Mouse (Mus musculus) gonadal fat pad, adult 2 months (tissue): ENCODE results near the gene Csrp3. TPM values are rescaled to one million over a fixed set of nuclear protein-coding genes. Genes with fewer than 3 reads are reported as not detected.

ENCODE experiments used
- DNase-seq: peaks from one replicate; pipeline ENCODE4 v3.0.0-alpha.2; 2012; ENCODE audit warnings: low read depth
- polyA plus RNA-seq: library from polyadenylated mRNA; depleted of rRNA; stranded (reverse); fragments of >200 nt; gene quantifications from 2 replicates; pipeline ENCODE4 v1.2.3, GENCODE M21; 2012; rRNA removed

Csrp3 gene
- polyA plus RNA-seq, 1 experiment: 0.22 TPM

DNA sequence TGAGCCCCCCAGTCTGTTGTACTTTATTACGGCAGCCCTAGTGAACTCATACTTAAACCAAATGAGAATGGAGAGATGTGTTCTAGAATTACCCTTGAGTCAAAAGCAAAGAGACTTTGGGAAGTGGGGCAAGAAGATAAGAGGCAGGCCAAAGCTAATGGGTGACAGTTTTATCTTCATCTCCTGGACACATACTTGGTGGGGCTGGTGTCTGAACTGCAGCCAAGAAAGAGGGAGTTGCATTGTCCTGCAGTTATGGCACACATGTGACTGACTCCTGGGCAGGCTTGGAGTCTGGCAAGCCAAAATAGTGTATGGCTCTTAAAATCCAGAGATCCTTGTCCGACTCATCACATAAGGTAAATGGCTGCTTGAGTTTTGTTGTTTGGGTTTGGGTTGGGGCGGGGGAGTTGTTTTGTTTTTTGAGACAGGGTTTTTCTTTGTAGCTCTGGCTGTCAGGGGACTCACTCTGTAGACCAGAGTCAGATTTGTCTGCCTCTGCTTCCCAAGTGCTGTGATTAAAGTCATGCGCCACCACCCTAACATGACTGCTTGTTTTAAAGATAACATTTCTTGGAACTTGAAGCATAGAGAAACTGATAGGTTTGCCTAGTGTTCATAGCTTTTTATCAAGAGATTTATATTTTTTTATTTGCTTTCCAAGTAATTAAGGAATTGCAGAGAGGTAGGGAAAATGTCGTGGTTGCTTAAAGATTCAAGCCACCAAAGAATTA, 18.5 kb downstream of the Csrp3 start:
- no peak for DNase-seq

DNA sequence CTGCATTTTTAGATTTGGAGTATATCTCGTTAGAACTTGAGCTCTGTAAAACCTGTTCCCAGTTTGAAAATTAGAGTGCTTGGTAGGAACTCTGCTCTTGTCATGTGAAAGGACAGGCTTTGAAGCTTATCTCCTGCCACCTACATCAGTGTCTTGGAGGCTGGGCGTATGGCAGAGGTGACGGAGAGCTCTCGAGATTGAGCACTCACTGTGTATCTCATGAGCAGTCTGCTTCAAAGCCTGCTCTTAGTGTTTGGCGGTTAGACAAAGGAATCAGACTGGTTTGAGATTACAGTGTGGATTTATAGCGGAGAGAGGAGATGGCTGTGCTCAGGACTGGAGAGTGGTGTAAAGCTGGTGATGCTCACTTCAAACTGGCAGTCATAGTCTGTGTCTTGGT, 22.7 kb downstream of the Csrp3 start:
- no peak for DNase-seq

DNA sequence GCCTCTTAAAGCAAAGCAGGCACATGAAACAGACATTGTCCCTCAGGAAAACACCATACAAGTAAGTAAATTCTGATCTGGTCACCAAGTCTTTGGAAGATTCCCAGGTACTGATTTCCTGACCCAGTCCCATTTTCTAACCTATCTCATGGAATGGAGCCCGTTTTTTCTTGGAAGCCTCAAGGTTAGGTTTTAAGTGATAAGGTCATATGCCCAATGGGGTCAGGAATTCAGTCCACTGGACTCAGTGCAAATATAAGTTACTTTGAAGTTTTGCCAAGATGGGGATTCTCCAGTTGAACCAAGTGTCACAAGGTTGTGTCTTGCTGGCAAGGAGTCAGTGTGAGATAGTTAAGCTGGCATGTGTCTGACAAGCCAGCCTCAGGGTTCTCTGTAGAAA, 23.2 kb downstream of the Csrp3 start:
- DNase-seq: no peak

DNA sequence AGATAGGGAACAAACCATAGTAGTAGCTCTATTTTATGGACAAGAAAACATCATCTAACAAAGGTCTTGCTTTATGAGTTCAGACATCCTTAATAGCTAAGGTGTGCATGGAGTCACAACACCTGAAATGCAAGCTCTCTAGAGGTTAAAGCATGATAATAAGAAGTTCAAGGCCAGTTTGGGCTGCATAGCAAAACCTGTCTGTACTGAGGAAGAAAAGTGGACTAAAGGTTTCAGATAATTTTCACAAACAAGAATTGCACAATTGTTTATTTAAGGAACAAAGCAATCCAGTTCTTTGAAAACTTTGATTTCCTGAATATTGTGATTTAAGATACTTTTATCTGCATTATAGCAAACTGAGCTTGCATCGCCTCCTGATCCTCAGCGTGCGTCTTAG, 24.2 kb downstream of the Csrp3 start:
- no peak for DNase-seq

DNA sequence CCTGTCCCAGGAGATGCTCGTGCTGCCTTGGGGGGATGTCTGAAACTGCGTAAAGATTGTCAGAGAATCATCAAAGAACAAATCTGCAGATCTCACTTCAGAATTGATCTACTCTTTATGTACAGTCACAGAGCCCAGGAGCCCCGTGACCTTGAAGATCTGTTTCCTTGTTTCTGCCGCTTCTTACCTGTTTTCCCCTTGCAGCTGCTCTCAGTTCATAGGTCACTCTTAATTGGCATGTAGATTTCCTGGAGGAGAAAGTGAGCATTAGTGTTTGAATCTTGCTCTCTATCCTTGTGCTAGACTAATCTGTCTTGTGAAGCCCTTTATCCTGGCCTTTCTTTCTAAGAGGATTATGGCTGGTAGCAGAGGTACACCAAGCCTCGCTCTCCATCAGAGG, 26.2 kb downstream of the Csrp3 start:
- no peak for DNase-seq

DNA sequence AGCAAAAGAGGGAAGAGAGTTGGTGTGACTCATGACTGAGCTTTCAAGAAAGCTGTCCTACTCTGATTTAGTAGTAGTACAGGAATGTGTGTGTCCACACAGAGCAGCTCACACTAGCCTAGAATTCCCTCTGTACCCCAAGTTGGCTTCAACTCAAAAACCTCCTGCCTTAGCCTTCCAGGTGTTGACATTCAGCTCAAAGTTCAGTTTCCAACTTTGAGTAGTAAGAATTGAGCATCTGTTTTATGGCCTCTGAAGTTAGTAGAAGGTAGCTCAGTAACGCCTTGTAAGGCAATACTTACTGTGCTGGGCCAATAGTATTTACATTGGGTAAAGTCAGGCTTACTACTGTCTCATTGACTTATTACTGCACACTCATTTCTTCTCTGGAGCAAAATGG, 34.2 kb downstream of the Csrp3 start:
- DNase-seq: no peak

DNA sequence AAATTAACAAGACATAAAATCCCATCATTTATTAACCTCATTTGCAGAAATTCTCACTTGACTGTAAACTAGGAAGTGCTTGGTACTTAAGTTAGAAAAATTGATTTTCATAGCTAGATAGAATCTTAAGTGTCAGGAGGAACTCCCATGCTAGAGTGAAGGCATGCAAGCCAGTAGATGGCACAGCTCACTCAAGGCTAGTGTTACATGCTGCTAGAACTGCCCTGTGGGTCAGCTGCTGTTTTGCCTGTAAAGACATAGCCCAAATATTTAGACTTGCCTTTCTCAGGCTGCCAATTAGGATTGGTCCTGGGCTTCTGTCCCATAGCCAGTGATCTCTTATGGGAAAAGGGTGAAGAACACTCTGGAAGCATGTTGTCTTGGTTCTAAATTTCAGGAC, 35.5 kb downstream of the Csrp3 start:
- DNase-seq: no peak

DNA sequence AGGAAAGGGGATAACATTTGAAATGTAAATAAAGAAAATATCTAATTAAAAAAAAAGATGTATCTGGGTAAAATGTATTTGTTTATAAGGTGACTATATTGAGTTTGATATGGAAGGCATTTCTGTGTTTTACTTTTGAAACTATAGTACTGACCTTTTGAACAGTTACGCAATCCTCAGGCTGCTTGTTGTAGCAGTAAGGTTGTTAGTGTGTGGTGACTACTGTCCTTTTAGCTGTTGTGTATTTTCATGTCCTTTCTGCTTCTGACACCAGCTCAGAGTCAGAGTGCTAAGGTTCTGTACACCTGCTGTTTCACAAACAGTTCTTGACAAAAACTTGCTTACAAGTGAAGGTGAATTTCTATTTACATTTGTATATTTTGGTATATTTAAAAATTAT, 37.2 kb downstream of the Csrp3 start:
- DNase-seq: no peak

DNA sequence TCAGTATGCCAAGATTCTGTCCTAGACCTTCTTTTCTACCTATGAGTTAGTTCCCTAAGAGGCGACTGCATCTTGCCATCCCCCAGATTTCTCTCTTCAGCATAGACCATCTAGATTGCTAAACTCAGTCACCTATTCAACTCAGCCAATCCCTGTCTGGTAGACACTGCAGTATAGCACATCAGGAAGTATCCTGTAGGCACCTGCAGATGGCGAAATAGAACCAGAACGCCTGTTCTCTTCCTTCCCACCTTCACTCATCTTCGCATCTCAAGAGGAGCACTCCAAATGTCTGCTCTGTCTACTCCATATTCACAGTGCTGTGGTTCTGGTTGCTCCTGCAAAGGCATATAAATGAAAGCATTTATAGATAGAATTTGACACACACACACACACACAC, 41.2 kb downstream of the Csrp3 start:
- DNase-seq: no peak

DNA sequence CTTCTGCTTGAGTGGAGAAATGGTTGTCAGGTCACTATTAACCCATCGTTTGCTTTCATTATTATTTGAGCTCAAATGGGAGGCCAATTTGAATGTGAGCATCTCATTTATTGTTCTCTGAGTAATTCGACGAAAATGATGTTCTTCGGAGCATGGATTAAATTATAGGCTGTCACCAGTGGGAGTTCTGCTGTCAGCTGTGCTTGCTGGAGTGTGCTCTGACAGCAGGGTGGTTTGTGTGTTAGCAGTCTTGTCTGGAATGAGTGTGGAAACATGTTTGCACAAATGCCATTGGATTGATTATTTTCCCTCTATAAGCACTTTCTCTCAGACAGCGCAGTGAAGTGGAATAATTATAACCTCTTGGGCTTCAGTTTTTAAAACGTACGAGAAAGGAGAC, 44.5 kb downstream of the Csrp3 start:
- no peak for DNase-seq

DNA sequence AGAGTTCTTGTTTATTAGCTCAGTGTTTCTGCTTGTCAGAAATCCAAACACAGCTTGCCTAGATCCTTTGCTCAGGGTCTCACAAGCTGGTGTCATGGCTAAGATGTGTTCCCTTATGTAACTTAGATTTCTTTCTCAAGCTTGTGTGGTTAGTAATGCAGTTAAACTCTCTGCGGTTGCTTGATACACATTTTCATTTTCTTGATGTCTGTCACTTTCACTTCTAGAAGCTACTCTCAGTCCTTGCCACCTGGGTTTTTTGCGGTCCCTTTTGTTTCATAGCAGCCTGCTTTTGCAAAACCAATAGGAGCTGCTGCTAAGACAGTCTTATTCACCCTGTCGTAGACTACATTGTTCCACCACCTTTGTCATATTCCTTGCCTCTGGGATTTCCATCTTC, 52.7 kb downstream of the Csrp3 start:
- DNase-seq: no peak

DNA sequence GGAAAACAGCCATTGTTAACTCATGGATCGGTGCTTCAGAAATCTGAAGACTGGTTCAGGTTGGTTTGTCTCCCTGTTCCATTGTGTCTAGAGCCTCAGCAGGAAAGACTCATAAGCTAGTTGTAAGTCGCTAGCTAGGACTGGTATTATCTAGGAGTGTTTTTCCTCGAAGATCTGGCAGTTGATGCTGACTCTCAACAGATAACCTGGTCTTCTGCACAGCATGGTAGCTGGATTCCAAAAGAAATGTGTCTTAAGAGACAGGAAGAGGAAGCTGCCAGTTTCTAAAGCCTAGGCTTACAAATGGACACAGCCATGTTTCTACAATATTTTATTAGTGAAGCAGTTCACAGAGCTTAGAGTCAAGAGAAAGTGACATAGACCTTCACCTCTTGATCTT, 56.4 kb downstream of the Csrp3 start:
- no peak for DNase-seq

DNA sequence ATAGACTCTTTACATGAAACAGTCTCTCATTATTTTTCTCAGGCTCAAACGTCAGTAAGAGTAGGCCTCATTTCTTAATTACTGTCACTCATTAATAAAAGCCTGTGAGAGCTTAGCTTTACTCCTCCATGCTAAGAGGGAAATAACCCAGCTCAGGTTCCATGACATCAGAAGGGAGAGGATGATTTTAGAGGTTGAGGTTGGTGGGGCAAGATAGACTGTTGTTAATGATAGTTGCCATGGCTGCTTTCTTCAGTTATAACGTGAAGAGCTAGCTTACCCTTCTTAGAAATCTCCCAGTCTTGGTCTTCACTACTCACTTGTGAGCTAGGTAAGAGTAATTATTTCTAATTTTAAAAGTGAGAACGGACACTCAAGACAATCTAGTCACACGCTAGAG, 57.7 kb downstream of the Csrp3 start:
- no peak for DNase-seq

DNA sequence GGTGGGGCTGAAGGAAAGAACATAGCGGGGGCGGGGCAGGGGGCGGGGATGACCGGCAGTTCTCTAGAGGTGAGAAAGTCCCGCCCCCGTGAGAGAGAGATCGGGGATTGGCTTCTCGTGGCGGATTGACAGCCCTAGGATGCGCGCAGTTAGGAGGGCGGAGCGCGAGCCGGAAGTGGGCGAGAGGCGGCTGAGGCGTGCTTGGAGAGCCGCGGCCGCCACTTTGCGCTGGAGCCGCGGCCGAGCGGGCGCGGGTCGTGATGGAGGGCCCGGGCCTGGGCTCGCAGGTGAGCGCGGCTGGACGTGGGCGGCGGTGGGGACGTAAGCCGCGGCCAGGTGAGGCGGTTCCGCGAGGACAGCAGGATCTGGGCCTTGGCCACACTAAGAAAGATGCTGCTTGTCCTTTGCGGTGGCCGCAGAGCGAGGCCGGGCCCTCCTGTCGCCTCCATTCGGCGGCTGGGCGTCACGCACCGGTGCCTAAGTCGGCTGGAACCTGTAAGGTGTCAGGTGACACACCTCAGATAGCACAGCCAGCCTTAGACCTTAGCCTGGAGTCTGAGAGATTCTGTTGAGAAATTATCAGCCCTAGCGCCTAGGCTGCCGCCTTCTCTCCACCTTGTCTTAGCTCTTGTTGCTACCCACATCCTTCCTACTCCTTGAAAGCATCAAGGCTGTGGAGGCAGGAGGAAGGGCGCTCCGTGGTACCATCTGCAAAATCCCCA, 58.8 kb downstream of the Csrp3 start, which contains the start of gene Zdhhc13:
Gene Zdhhc13 (plus strand): TSS at position 153 of the 722 bp plus-strand sequence.
- DNase-seq: peak; percentile 55

DNA sequence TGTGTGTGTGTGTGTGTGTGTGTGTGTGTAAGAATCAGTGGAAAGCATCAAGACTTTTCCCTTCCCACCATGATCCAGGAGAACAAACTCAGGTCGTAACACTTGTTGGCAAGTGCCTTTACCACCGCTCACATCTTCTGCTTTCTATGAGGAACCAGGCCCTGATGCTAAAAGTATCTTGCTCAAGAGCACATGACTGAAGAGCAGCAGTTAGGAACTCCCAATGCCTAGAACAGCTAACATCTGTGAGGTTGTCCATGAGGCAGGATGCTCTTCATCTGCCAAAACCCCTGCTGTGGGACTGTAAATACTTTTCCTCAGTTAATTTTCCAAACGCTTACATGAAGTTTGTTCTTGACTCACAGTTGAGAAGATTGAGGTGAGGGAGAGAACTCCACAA, 59.5 kb downstream of the Csrp3 start:
- no peak for DNase-seq

DNA sequence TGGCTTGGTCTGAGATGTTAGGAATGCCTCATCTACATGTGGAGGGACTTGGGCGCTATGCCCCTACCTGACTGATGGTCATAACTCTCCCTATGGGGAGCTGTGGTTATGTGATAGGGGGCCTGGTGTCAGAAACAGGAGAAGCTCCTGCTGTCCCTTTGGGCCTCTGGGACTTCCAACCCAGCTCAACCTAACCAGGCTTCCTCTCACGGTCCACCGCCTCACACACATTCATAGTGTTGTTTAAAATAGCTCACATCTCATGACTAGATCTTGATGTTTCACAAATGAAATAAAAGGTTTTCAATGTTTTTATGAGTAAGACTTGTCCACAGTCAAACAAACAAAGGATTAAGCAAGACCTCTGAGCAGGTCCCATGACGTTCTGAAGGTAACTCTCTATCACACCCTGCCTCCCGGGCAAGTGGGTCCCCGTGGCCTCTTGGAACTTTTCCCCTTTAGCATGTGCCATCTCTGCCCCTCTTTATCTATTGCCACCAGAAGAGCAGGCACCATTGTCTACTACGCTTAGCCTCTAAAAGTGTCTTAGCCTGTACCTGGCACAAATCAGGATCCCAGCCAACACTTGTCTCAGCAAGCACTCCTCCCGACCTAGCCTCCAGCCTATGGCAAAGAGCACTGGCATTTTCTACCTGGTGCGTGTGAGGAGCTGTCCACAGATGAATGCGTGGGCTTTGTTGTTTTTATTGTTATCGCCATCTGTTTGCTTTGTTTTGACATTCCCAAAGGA, 62.9 kb downstream of the Csrp3 start:
- DNase-seq: peak; percentile 77

DNA sequence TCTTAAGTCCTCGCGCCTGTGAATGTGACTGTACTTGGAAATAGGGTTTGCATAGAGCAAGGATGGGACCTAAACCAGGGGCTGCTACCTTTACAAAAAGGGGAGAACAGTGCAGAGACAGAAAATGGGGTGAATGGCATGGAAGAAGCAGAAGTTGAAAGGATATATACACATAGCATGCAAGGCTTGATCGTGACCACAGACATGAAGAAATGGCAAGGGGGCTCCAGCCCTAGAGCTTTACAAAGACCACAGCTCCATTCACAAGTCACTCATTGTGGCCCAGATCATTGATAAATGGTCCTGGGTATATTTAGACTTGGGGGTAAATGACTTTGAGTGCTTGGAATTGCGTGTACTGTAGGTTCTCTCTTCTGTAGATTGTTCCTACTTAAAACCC, 65.4 kb downstream of the Csrp3 start:
- DNase-seq: no peak

Other genes starting within 250 kb of the Csrp3 start
- not detected in 2 replicates for gene Mrgprb3, start 204.2 kb downstream of the Csrp3 start, polyA plus RNA-seq
- 10.4 and 10.9 TPM in 2 replicates for gene Zdhhc13, start 59.0 kb downstream of the Csrp3 start, polyA plus RNA-seq
- 0.43 and 0.44 TPM in 2 replicates for gene E2f8, start 33.6 kb upstream of the Csrp3 start, polyA plus RNA-seq
- gene Nav2, start 60.7 kb upstream of the Csrp3 start, polyA plus RNA-seq: 30.3 and 70.8 TPM in 2 replicates